Mouse (Mus musculus) ovary, postnatal 36 days (tissue): Measurements from ENCODE around the gene Ptprt.
"Not testable (repeated sequence)": the region's sequence is repeated elsewhere in the genome, so short reads cannot be mapped to it uniquely, and the experiment has no call there.

ENCODE experiments used
- DNase-seq: peaks from one replicate; pipeline ENCODE4 v3.0.0; 2022; ENCODE audit warnings: low spot score, mixed read lengths

Ptprt gene

DNA sequence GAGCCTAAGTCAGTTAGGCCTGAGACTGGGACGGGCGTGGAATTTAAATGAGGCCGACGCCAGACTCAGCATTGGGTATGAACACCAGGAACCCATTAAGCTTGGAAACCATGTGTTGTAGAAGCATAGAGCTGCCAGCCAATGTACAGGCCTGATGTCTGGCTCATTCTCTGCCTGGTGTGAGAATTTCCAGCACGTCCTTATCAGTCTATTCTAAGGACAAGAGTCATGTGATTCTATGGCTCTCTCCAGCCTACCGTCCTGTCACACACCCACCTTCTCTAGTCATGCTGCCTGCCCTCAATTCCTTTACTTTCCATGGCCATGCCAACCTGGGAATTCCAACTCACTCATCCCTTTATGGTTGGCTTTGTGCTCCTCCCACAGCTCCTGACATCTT lies 450.4 kb downstream of the Ptprt start:
- DNase-seq, result no peak

DNA sequence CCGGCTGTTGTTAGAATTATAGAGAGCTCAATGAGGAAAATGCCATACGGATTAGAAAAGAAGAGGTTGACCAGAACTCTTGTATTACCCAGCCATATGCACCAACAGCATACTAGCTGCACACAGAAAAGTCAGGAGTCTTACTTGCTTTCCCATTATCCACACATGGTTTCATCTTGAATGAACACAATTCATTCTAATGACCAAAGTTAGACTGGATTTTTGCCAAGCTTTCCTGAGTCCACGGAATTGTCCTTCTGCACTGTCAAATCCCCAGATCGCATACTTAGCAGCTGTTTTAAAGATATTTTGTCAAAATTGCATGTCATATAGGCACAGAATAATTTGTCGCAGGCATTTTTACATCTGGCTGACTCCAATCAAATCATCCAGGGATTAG lies 463.6 kb downstream of the Ptprt start:
- DNase-seq, result no peak

DNA sequence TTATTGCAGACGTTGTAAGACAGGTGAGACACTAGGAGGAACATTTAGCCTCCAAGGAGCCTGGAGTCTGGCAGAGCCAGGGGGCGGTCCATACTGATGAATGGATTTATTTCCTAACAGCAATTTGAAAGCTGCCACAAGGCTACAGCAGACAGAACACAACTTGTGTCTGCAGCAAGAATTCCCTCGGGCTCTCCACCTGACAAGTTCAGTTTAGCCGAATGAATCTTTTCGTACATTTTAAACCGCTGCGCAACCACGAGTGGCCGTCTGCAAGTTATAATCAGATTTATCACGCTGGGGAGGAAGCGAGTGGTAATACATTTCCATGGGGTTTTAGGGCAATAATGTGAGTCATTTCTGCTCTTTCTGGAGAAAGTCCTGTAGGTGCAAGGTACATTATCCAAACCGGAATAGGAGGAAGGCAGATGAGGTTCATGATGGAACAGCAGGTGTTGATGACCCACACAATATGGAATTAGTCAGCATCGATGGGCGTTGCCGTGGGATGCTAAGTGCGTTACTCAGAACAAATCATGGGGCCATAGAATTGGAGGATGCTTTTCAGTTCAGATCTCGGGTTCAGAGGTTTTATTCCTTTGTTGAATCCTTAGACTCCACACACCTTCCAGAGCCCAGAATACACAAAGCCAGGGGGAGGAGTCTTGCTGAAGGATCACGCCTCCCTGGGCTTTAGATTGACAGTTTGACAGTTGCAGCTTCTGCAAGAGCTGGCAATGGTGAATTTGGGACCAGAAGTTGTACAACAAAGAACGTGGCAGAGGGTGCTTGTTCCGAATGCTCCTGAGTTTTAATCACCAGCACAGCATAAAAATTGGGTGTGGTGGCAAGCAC lies 478.1 kb downstream of the Ptprt start:
- no peak for DNase-seq

DNA sequence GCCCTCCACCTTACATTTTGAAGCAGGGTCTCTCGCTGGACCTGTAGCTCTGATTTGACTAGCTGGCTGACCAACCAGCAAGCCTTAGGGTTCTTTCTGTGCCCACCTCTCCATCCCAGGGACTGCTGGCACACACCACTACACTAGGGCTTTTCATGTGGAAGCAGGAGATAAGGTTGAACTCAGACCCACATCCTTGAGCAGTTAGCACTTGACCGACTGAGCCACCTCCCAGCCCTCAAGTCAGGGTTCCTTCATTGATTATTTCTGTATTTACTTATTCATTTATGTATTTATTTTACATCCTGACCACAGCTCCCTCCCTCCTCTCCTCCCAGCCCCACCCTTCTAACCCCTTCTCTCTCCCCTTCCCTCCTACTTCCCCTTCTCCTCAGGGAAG lies 479.1 kb downstream of the Ptprt start:
- no peak for DNase-seq

DNA sequence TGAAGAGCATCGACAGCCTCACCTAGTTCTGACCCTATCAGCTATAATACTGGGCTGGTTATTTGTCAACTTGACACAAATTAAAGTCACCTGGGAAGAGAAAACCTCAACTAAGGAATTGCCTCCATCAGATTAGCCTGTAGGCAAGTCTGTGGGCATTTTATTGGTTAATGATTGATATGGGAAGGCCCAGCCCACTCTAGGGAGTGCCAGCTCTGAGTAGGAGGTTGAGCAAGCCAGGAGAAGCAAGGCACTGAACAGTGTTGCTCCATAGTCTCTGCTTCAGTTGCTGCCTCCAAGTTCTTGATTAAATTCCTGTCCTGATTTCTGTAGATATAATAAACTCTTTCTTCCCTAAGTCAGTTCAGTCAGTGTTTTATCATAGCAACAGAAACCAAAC lies 488.4 kb downstream of the Ptprt start:
- no peak for DNase-seq

DNA sequence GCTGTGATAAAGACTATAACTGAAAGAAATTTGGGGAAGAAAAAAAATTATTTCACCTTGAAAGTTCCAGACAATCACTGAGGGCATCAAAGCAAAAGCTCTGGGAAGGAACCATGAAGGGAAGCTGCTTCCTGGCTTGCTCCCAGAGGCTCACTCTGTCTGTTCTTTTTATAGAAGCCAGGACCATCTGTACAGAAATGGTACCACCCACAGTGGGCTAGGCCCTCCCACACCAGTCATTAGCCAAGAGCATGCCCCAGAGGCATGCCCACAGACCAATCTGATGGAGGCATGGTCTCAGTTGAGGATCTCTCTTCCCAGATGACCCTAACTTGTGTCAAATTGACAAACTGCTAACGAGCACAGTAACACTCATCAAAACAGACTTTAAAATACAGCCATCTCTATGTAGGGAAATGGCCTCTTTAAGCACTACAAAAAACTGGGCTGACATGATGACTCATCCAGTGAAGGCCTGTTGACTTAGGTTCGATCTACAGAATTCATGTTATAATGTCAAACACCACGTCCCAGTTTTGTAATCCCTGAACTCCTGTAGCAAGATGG lies 519.0 kb downstream of the Ptprt start:
- DNase-seq, result no peak

DNA sequence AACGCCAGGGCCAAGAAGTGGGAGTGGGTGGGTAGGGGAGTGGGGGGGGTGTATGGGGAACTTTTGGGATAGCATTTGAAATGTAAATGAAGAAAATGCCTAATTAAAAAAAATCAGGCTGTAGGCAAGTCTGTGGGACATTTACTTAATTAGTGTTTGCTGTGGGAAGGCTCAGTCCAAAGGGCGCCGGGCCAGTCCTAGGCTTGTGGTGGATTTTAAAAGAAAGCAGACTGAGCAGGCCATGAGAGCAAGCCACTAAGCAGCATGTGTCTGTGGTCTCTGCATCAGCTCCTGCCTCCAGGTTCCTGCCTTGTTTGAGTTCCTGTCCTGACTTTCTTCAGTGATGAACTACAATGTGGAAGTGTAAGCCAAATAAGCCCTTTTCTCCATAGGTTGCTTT lies 524.8 kb downstream of the Ptprt start:
- DNase-seq, result not testable (repeated sequence)

DNA sequence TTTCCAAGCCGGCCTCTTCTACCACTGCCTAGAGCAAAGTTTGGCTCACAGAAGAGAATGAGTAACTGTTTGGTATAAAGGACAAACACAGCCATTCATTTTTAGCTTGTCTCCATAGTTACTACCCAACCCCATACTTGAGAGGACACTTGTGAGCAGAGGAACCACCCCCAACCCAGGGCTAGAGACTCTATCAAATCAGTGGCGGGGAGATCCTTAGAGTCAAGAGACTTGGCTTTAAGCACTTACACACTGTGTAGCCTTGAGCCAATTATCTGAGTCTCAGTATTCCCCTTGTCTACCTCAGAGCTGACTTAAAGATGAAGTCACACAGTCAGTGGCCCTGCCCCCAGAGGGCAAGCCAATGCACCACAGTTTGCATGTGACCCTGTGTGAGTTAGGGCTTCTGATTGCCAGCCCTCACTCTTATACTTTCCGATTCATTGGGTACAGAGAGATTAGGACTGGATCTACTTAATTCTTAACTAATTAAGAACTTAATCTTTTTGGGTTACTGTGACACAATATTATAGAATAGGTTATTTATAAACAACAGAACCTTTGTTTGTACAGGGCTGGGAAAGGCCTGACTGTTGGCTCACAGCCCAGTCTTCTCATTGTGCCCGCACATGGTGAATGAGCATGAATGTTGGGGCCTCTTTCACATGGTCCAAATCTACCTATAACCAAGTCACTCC lies 529.2 kb downstream of the Ptprt start:
- DNase-seq, result no peak

DNA sequence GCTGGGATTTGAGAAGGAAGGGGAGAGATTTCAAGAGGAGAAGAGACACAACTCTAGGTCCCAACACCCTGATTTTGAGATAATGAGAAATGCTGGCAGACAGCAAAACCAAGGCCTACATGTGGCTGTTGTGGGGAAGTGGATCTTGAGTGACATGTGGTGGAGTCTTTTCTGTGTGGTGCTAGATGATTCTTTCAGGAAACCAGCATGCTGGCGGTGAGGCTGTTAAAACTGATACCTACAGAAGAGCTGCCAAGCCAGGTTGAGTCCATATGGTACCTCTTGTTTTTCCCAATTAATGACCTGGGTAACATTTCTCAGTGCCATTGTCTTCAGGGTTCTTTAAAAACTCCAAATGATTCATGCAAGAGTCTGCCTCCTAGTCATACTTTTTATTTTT lies 531.1 kb downstream of the Ptprt start:
- DNase-seq, result no peak

DNA sequence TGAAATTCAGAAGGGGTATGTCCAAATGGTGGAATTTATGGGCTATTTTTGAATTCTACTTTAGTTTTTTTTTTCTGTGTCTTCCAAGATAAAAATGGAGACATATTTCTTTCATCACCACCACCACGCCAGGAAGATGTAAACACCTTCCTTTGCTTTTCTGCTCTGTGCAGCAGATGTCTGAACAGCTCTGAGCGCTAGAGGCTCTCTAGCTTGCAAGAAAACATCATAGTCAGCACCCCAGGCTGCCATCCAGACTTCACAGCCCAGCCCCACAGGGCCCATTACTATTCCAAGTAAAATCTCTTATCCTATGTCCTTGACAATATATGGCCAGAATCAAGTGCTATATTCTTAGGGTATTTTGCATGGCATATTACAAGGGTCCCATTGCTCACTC lies 542.9 kb downstream of the Ptprt start:
- DNase-seq, result no peak

DNA sequence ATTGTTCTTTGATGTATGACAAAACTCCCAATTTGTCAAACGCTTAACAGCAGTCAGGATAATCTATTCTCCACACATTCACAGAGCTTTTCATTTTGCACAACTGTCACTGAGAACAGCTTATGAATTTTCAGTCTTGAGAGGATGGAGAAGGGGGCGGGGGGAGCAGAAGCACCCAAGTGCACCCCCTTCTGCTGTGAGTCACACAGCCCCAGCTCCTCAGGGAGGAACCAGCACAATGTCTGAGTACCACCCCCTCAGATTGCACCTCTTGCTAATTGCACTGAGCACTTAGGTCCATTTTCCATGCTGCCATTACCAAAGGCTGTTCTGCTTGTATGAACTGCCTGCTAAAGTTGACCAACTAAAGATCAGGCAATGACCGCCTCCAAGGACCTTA lies 578.6 kb downstream of the Ptprt start:
- no peak for DNase-seq

DNA sequence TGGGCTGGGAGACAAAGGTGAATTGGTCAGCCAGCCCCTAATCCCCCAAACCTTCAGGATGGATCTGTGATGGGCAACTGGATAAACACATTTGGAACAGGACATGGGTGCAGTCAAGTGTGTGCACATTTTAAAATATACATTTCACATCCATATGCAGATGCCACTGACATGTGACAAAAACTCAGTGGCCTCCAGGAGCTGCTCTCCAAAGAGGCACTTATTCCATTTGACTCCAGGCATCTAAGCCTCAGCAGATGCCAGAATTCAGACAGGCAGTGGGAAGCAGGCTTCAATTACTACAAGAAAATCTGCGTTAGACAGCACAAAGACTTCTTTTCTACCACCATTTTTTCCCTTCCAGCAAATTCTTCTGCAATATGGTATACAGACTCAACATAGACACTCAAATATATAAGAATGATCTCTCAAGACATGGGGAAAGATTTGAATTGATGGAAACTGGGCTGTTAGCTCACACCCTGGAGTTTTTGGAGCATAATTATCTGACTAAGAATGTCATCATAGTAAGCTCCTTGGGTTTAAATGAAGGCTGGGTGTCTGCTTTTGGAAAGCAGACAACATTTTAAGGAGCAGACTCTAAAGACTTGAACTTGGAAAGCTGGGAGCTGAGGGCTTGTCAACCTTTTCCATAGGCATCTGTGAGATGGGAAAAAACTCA lies 580.1 kb downstream of the Ptprt start:
- no peak for DNase-seq

DNA sequence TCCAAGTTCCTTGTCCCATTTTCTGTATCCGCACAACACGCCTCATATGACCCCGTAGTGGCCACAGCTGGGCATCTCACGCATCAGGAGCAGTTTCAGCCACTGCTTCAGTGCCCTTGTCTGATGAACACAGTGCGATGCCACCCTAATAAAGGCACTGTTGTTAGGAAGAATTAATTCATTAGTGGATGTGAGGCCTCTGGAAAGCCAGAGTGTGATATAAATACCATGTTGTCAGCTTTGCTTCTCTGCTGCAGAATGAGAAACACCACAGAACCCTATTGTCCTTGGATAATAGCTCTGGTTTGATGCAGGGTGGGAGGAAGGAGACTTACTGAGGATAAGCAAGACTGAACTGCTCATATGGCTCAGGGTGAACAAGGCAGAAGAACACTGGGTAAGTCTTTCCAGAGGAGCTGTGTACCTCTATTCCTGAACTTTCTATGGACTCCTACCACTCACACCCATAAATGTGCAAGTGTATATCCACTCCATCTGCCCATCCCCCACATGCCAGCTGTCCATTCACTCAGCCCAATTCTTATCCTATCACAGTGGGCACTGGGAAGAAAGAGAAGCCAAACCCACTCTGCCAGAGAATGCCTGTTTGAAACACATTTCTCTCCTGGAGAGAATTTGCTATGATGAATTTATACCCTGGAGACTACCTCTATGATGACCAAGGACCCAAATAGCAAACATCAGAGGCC lies 582.2 kb downstream of the Ptprt start:
- DNase-seq, result no peak

DNA sequence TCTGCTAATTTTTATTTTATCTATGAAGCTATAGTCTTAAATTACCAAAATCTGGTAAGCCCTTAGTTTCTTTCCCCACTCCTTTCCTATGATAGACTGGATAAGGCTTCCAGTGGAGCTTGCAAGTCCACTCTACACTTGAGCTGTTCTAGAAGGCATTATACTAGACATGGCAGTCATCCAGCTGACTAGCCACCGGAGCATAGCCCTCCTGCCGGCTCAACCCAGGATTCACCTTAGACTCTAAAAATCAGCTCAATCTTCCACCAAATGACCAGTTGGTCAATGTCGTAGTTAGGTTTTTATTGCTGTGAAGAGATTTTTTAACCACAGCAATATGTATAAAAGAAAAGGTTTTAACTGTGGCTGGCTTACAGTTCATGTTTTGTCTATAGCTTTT lies 608.1 kb downstream of the Ptprt start:
- no peak for DNase-seq

DNA sequence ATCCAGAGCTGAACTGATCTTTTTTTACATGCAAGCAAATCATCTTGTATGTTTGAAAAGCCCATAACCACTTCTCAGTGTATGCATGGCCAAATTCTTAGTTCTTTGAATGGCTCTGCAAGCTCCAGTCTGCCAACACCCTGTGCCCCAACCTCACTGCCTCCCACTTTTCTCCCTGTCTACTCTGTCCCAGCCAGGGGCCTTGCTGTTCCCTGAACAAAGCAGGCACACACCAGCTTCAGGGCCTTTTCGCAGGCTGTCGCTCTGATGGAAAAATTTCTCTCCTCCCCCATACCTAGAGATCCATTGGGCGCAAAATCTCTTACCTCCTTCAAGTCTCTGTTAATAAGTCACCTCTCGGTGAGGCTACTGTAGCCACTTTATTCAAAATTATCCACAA lies 610.7 kb downstream of the Ptprt start:
- no peak for DNase-seq

DNA sequence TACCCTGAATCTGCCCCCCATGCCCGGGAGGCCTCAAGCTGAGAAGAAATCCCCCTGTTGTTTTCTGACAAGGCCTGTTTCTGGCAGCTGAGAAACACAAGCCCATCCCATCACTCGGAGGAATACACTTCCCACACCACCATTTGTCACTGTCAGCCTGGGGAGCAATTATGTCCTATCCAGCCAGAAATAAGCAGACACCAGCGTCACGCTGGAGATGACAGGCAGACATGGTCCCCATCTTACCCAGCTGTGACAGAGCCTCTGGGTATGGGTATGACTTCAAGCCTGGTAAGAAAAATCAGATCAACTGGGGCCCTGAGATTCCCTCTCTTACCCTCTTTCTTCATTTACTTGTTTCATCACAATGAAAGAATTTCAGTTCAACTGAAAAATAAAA lies 625.3 kb downstream of the Ptprt start:
- no peak for DNase-seq

DNA sequence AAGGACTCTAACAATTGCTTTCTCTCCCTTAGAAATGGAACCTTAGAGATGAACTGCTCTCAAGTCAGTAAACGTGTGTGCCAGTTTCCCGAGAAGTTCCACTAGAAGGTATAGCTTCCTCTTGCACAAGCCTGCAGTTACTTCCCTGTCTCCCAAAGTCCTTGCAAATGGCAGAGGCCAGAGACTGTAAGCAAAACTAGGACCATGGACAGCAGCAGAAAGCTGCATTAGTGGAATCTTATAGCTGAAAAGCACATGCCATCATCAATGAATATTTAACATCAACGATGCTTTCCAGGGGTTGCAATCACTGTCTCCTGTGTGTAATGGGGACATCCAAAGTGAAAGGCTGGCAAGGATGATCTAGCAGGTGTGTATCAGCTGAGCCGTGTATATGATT lies 629.3 kb downstream of the Ptprt start:
- DNase-seq, result no peak

DNA sequence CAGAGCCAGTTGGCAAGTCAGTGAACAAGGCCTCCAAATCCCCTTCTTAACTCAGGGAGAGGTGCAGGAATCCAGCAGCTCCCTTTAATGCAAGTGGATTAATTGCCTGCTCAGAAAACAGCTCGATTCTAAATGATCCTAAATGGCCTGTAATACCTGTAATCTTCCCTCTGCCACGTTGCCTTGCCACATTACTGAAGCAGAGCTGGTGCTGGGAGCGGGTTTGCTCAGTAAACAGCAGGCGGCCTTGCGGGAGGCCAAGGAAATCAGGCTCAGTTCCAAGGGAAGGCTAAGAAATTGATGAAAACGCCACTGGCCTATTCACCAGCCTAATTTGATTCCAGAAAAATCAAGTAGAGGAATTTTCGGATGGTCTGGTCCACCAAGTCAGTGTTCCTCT lies 659.9 kb downstream of the Ptprt start:
- DNase-seq, result no peak

DNA sequence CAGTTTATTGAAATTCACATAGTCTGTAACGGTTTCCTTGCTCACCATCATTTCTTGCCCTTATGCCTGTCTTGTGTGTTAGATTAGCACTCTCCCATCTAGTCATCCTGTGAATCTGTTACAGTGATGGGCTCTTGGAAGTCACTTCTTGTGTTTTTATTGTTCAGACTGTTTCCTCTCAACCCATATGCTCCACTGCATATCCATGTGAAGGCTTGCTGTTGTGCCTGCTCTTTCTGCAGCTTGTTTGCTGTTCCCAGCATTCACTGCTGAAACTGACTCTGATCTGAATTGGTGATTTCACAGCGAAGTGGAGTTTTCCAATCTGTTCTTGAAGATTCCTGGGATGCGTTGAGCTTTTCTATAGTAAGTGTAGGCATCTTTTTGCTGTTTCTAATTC lies 678.6 kb downstream of the Ptprt start:
- DNase-seq, result no peak

DNA sequence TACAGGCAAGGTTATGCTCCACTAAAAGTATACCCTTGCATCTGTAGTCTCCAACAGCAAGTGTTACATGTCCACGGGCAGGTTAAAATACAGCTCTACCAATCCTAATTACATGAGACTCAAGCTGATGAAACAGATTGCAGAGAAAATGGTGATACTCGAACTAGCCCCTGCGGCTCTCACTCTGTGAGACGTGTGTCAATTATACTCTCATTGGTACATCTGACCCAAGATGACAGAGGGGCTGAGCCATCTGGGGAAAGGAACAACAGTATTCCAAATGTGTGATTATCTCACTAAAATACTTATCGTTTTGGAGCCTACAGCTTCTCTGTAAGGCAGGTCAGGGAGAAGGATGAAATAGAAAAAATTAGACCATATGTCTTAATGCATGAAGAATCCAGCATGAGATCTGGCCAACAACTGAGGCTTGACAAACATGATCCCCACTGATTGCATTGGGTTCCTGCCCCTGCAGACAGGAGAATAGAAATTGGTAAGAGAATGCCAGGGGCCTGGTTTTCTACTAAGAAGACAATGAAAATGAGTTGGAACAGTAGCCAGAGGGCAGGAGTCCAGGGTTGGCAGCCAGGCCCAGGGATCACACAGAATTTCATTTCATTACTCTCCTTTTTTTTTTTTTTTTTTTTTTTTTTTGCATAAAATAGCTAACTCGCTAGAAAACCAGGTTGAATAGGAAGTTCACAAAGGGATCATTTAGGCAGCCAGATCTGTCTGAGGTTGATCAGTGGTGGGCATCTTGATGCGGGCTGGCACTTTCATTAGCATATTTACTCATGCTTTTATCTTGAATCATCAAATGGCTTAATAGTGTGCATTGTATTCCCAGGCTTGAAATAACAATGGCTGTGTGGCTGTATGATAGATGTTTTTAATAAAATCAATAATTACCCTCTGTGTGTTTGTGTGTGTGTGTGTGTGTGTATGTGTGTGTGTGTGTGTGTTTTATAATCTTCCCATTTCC lies 699.5 kb downstream of the Ptprt start:
- no peak for DNase-seq

DNA sequence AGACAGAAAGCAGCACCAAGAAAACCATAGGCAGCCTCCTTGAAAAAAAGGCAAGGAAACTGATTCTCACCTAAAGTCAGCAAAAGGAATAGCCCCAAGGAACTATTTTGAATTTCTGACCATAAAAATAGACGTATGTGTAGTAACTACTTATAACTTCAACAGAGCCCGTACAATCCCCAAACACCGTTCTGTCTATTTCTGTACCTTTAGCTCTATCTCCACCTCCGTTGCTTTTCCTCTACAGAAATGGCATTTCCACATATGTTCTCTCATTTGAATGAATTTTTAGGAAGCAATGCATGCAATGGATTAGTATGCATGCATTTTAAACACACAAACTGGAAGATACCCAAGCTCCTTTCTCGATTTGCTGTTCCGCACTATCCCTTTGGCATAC lies 715.5 kb downstream of the Ptprt start:
- no peak for DNase-seq
